Mouse (Mus musculus) brain, embryonic 18.5 days (tissue): ENCODE data around the gene Hsf2bp.

ENCODE experiments used
- DNase-seq: peaks from one replicate; pipeline ENCODE4 v3.0.0-alpha.2; 2012; ENCODE audit warnings: low read depth, low spot score

Gene Hsf2bp

DNA sequence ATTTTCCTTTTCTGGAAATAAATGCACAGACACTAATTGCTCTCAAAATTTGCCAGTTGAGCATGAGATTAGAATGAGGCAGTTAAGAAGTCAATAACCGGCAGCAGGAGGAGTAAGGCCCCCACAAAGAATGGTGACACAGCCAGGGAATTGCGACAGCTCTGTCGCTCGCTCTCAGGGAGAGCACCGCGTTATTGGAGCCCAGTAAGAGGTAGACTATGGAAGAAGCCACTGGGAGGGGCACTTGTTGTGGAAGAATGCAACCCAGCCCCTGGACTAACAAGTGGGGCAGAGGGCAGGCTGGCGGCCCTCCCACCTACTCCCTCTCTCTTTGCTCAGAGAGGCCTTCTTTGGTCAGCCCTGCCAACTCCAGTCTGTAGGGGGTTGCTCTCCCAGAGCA lies 4.5 kb downstream of the Hsf2bp start:
- no peak for DNase-seq

- DNase-seq: no peak
Measured at GRCm38 (mm10) chr17:32028301-32028700, 7.8 kb downstream of the Hsf2bp start.

GRCm38 (mm10) chr17:32027666-32028065 lies 8.5 kb downstream of the Hsf2bp start:
- no peak for DNase-seq

GRCm38 (mm10) chr17:32025386-32025785 lies 10.8 kb downstream of the Hsf2bp start:
- DNase-seq: no peak

DNA sequence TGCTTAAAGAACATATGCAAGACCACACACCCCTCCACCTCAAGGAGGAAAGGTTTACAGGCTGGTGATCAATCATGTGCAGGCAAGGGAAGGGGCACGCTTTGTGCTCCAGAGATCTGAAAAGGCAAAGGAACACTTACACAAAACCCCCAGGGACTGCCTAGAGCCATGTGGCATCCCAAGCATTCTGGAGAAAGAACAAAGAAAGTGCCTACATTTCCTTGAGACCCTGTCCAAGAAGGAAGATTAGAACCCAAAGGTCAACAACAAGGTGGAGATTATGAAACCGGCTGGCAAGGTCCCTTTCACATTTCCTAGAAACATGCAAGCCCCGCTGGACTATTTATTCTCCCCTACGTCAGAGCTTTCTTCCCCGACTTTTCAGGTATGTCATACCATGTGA lies 11.5 kb downstream of the Hsf2bp start:
- no peak for DNase-seq

DNA sequence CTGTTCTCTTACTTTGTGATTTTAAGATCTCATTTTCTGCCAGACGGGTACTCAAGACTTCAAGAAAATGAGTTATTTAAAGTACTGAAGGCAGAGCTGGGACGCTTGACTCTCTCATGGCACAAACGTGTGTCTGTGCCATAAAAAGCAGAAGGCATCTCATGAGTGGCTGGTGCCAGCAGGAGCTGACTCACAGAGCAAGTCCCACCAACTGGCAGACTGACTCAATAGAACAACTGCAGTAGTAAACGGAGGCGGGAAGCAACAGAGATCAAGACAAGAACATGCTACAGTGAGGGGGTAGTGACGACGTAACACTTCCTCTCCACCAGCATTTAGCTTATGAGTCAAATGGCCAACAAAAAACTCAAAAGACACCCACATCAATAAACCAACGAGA lies 13.1 kb downstream of the Hsf2bp start:
- peak; percentile 50 for DNase-seq

DNA sequence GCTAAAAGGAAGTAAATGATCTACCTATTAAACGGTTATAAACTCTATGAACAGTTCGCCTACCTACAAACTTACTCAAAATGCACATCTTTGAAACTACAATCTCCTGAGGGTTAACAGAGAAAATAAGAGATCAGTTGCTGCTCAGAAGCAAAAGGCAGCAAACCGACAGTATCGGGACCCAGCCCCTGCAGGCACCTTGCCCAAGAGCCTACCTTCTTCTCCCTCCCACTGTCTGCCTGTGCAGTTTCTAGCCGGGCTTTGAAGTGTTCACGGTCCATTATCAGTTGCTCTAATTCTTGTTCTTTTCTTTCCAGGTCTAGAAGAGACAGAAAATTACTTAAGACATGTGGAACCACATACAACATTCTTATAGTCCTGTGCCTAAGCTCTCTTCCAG lies 13.6 kb downstream of the Hsf2bp start:
- no peak for DNase-seq

GRCm38 (mm10) chr17:32021981-32022380 lies 14.2 kb downstream of the Hsf2bp start:
- no peak for DNase-seq

- DNase-seq: no peak
Measured at GRCm38 (mm10) chr17:32018127-32018894, 17.8 kb downstream of the Hsf2bp start.

DNA sequence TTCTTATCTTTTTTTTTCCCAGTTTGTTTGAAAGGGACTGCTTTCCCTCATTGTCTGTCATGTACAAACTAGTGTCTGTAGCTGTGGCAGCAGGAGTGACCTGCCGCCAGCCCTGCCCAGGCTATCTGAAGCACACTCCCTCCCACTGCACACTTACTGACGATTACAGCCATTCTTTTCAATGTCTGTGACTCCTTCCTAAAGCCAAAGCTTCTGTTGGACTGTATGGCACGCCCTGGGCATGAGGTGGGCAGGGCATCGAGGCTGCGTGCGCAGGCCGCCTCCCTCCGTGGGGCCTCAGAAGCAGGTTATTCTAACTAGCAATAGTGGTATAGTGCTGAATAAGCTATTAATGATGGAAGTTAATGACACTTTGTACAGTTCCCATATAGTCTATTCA lies 19.7 kb downstream of the Hsf2bp start:
- DNase-seq: no peak

GRCm38 (mm10) chr17:32013659-32014058 lies 22.5 kb downstream of the Hsf2bp start:
- DNase-seq: no peak

- DNase-seq: no peak
Measured at GRCm38 (mm10) chr17:32012254-32012653, 23.9 kb downstream of the Hsf2bp start.

- DNase-seq: no peak
Measured at GRCm38 (mm10) chr17:32011694-32012093, 24.5 kb downstream of the Hsf2bp start.

- no peak for DNase-seq
Measured at GRCm38 (mm10) chr17:32006800-32007199, 29.3 kb downstream of the Hsf2bp start.

DNA sequence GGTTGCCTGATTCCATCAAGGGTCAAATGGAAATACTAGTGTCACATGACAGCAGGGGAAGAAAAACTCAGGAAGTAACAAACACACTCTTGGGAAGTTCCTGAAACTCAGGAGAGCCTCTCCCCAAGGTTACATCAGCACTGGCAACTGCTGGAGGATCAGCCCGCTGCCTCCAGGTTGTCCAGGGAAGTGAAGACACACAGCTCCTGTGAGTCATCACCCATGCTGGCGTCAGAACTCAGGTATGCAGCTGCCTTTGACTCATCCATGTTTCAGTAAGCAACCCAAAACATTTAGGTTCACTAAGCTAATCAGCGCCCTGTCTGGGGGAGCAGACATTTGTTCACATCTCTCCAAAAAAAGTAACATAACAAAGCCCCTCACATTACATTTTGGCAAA lies 32.9 kb downstream of the Hsf2bp start:
- no peak for DNase-seq

DNA sequence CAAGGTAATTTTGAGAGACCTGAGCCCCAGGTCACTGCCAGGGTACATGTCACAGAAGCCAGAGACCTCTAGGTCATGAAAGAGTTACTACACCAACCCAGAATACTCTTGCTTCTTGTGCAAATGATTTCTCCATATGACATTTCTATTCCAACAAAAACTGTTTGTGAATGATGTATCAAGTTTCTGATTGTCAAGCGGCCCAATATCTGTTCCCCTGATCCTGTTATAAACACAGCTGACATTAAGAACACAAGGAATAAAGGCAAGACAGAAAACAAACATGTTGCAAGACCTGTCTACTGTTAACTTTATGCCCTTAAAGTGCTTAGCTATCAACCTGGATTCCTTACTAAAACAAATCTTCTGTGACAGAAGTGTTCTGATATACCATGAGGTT lies 37.8 kb downstream of the Hsf2bp start:
- no peak for DNase-seq

DNA sequence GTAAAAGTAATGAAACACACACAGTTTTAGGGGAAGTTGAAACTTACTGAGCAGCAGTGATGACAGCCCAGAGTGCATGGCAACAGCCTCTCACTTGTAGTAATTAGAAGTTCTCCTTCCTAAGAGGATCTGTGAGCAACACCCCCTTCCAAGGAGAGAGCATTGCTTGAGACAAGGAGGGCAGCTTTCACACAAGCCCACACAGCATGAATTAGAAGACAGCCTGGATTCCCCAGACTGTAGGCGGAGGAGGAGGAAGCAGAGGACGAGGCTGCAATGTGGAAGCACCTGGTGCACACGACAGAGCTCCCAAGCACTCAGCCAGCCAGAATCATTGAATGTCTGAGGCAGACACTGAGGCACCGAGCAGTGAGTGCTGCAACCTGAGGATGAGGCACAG lies 39.8 kb downstream of the Hsf2bp start:
- no peak for DNase-seq

DNA sequence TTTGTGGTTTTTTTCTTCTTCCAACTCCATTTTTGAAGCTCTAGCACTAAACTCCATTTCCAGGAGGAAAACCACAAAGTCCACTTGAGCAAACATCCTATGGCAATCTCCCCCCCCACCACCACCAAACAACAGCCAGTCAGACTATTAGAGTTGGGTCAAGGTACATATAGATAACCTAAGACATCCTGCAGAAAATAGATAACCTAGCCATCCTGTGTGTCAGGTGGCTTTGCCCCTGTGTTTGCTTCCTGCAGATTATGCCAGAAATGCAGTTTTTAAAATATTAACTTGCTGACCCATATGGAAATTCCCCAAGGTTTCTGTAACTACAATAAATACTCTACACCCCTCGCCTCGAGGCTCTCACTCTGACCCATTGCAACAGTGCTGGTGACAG lies 40.4 kb downstream of the Hsf2bp start:
- no peak for DNase-seq

DNA sequence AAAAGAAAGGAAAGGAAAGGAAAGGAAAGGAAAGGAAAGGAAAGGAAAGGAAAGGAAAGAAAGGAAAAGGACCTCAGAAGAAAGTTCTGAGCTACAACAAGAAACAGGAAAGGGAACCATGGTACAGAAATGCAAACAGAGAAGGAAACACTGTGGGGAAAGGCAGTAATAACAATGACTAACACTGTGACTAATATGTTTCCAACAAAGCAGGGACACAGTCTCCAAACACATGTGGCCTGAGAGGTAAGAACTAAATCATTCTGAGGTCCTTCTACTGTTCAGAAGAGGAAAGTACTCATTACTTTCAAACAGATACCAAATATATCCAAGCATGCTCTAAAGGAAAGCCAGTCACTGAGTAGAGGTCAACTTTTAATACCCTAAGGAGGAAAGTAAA lies 42.0 kb downstream of the Hsf2bp start:
- no peak for DNase-seq

GRCm38 (mm10) chr17:31993354-31993753 lies 42.8 kb downstream of the Hsf2bp start:
- DNase-seq: no peak

GRCm38 (mm10) chr17:31992004-31992403 lies 44.1 kb downstream of the Hsf2bp start:
- no peak for DNase-seq

DNA sequence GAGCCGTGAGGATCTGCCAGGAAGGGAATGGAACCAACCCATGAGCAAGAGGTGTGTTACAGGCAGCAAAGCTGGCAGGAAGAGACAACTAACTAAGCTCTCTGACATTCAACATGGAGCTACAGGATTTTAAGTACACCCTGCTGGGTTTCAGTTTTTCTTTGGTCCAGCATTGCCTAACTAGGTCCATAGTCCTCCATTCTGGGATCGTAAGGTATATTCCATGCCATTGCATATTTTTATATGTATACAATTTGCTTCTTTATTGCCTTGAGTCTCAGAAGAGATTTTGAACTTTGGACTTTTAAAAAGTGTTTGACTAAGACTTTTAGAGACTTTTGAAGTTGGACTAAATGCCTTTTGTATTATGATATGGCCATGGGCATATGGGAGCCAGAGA lies 47.1 kb downstream of the Hsf2bp start:
- DNase-seq: no peak

DNA sequence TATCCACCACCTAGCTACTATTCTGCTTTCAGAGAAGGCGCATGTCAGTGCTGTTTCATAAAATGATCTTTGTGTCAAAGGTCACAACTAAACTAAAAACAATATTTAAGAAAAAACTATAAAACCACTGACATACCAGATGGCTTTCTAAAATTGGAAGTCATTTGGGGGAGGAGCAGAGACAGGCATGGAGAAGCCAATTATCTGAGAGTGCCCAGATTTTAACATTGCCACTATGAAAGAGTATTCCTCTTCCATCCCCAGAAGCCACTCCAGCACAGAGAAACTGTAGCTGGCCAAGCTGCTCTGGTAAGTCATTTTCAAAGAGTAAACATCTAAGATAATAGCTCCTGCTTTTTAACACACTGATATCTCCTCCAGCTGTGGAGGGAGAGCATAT lies 49.2 kb downstream of the Hsf2bp start:
- no peak for DNase-seq

DNA sequence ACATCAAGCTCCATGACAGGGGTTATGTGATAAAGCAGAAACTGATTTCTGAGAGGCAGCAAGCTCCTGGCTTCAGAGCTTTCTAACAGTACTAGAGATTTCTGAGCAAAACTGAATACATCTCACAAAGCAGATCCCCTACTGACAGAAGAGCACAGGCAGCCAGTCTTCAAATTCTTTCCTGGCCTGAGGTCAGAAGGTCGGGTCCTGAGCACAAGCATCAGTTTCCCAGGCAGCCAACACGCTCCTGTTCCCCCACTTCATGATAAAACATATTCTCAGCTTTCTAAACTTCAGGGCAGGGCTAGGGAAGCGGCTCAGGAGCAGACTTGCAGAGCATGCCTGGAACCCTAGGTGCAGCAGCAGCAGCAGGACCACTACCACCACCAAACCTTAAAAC lies 52.7 kb downstream of the Hsf2bp start:
- DNase-seq: no peak
